Mouse (Mus musculus): ENCODE data around the gene Plg. TPM values are rescaled to one million over a fixed set of nuclear protein-coding genes. Genes with fewer than 3 reads are reported as not detected.

The Plg gene
- polyA plus RNA-seq (2015; fragmentation: Nextera tagmentation; extraction: Ambion mirVana): not detected in 2 replicates

DNA sequence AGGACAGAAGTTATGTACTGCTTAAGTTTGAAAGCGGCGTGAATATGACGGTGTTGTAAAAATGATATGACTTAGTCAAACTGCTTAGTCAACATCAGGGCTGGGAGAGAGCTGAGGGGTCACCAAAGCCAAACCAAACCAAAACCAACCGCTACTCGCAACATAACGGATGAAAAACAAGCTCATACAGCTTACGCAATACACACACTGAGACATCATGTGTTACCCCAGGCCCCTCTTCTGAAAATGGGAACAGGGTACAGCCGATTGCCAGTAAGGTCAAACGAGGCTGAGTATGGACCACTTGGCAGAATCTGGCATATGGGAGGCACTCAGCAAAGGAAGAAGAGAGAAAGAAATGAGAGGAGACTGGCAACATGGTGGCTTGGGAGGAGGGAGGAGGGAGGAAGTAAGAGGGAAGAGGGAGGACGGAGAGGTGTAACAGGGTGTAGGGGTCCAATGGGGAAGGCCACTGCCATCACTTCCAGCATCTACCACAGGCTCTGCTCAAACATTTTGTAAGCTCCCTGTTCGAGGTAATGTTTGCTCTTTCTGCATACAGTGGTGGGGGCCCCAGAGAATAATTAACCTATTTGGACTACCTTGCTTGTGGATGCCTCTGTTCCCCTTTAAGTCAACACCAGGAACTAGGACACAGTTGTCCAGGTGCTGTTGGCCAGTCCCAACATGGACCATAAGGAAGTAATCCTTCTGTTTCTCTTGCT lies at the start of gene Plg:
Plg (plus strand) TSS at position 628 of the 725 bp plus-strand sequence.
- Histone ChIP-seq H3K4me1 (ENCODE audit: control insufficient read depth, insufficient read depth, low read depth, low read length) (no peaks in the 10 kb centered on the region), H3K4me2 (ENCODE audit: low read length) (no peak within 1 kb of the TSS), H3K4me3 (ENCODE audit: low read length) (no peak within 1 kb of the TSS), H3K27me3 (replicated peaks; ENCODE audit: control insufficient read depth, insufficient read depth, low read length) (no peaks in the 10 kb centered on the region), H3K27ac (ENCODE audit: low read depth, low read length) (no peak within 1 kb of the TSS), H3K9ac (ENCODE audit: low read depth, low read length) (no peak within 1 kb of the TSS), H3K9me3 (ENCODE audit: control insufficient read depth, low read length) (no peaks in the 10 kb centered on the region), H3K36me3 (ENCODE audit: control insufficient read depth, insufficient read depth, low read length) (no peaks in the 10 kb centered on the region)
- ATAC-seq: no peak
- 92% methylated on average over 11 of the region's 11 CpGs for WGBS

DNA sequence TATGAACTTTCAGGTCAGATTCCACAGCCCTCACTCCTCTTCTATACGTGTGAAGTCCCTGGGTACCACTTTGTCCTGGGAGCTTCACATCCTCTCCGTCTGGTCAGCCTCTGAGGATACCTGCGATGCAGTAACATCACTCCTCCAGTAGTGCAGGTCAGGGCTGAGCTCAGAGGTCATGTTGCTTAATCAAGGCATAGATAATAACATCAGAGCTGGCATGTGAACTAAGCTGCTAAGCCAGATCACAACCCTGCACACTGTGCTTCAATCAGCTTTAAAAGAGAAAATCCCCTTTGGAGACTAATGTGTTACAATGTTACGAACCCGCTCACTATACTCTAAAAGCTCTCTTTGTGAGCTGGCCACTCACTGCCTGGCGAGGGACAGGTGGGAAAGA lies 43.3 kb upstream of the Plg start:
- WGBS: 69% methylated on average over 6 of the region's 6 CpGs

DNA sequence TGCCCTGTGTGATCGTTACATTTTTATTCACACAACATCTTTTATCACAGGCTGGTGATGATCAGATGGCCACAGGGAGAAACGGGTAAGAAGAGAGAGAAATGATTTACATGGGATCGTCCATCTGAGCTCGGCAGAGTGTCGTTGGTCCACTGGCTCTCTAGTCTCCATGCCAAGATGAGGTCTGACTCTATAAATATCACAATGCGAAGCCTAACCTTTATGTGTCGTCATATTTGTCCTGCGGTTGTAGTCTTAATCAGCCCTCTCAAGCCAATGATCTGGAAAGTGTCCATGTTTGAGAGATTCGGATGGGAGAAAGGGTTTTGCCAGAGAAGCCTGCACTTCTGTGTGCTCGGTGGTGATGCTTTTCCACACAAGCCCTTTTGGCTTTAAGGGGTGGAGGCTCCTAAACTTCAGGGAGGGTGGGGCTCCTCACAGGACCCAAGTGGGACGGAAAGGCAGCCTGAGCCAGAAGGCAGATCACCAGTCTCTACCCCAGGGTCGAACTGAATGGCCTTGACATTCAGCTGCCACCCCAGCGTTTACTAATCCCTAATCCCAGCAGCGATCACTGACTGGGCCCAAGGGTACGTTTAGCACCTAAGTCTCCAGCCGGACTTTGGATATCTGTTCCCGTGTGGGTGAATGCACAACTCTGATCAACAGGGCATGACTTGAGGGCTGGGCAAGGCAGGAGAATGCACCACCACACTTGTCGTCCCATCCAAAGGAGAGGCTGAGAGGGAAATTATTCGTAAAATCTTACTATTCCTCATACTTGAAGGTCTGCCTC lies 42.1 kb upstream of the Plg start:
- H3K36me3 ChIP-seq (ENCODE audit: control insufficient read depth, insufficient read depth, low read length): no peaks in the 10 kb centered on the region
- WGBS: 89% methylated on average over 19 of the region's 19 CpGs
- no peak overlapping the region for H3K4me3 ChIP-seq (ENCODE audit: low read length)
- no peak overlapping the region for H3K27ac ChIP-seq (ENCODE audit: low read depth, low read length)
- no peaks in the 10 kb centered on the region for H3K4me1 ChIP-seq (ENCODE audit: control insufficient read depth, insufficient read depth, low read depth, low read length)
- H3K27me3 ChIP-seq (replicated peaks; ENCODE audit: control insufficient read depth, insufficient read depth, low read length): no peaks in the 10 kb centered on the region
- no peak overlapping the region for H3K4me2 ChIP-seq (ENCODE audit: low read length)
- H3K9me3 ChIP-seq (ENCODE audit: control insufficient read depth, low read length): no peaks in the 10 kb centered on the region
- ATAC-seq: no peak
- no peak overlapping the region for H3K9ac ChIP-seq (ENCODE audit: low read depth, low read length)

More for the DNA sequence above, 43.3 kb upstream of the Plg start:
- Histone ChIP-seq H3K4me1 (ENCODE audit: control insufficient read depth, insufficient read depth, low read depth, low read length) (no peaks in the 10 kb centered on the region), H3K27me3 (replicated peaks; ENCODE audit: control insufficient read depth, insufficient read depth, low read length) (no peaks in the 10 kb centered on the region), H3K36me3 (ENCODE audit: control insufficient read depth, insufficient read depth, low read length) (no peaks in the 10 kb centered on the region), H3K4me3 (ENCODE audit: low read length) (no peak overlapping the region), H3K27ac (ENCODE audit: low read depth, low read length) (no peak overlapping the region), H3K9me3 (ENCODE audit: control insufficient read depth, low read length) (no peaks in the 10 kb centered on the region), H3K4me2 (ENCODE audit: low read length) (no peak overlapping the region), H3K9ac (ENCODE audit: low read depth, low read length) (no peak overlapping the region)
- no peak for ATAC-seq

DNA sequence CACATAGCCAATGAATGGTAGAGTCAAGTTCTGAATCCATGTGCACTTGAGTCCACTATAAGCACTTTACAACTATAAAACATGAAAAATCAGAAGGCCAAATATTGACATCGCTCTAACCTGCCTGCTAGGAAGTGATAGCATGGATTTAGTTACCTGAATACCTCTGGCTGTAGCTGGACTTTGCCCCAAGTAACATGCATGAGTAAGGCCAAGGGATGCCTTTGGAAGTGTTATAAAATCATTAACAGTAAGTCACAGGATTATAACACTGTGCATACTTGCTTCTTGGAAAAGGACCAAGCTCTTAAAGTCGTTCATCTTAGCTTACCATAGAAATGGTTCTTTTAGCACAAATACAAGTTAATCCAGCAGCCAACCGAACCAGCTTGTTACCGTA lies 41.3 kb upstream of the Plg start:
- Histone ChIP-seq H3K4me1 (ENCODE audit: control insufficient read depth, insufficient read depth, low read depth, low read length) (no peaks in the 10 kb centered on the region), H3K27ac (ENCODE audit: low read depth, low read length) (no peak overlapping the region), H3K4me3 (ENCODE audit: low read length) (no peak overlapping the region), H3K36me3 (ENCODE audit: control insufficient read depth, insufficient read depth, low read length) (no peaks in the 10 kb centered on the region), H3K9me3 (ENCODE audit: control insufficient read depth, low read length) (no peaks in the 10 kb centered on the region), H3K9ac (ENCODE audit: low read depth, low read length) (no peak overlapping the region), H3K27me3 (replicated peaks; ENCODE audit: control insufficient read depth, insufficient read depth, low read length) (no peaks in the 10 kb centered on the region), H3K4me2 (ENCODE audit: low read length) (no peak overlapping the region)
- WGBS: 79% methylated on average over 4 of the region's 4 CpGs
- no peak for ATAC-seq

DNA sequence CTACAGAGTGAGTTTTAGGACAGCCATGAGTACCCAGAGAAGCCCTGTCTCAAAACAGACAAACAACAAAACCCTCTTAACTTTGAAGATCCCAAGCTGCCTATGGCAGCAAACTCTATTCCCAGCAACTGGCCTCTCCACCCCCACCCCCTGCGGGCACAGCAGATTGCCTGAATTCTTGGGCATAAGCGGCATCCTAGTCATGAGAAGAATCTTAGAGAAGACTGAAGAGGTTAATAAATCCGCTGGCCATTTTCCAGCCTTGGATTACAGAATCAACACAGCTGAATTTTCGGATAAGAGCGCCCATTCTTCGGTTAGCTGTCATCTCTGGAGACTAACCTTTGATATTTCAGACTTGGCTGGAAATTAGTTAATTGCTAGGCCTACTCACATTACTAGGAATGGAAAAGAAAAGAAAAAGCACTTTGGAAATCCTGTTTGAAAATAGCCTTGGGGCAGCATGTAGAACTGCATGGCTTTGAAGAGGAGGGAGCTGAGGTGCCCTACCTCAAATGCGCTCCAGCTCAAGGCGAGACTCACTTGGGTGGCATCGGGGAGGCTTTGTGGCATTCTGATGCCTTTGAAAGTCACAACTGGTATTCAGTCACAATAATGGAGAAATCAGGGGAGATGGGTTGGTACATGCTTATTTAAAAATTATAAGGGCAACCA lies 34.6 kb upstream of the Plg start:
- Histone ChIP-seq H3K27ac (ENCODE audit: low read depth, low read length) (no peak overlapping the region), H3K9ac (ENCODE audit: low read depth, low read length) (no peak overlapping the region), H3K36me3 (ENCODE audit: control insufficient read depth, insufficient read depth, low read length) (no peaks in the 10 kb centered on the region), H3K27me3 (replicated peaks; ENCODE audit: control insufficient read depth, insufficient read depth, low read length) (no peaks in the 10 kb centered on the region), H3K4me2 (ENCODE audit: low read length) (no peak overlapping the region), H3K9me3 (ENCODE audit: control insufficient read depth, low read length) (no peaks in the 10 kb centered on the region), H3K4me1 (ENCODE audit: control insufficient read depth, insufficient read depth, low read depth, low read length) (no peaks in the 10 kb centered on the region), H3K4me3 (ENCODE audit: low read length) (no peak overlapping the region)
- ATAC-seq: no peak
- WGBS: 69% methylated on average over 9 of the region's 9 CpGs

DNA sequence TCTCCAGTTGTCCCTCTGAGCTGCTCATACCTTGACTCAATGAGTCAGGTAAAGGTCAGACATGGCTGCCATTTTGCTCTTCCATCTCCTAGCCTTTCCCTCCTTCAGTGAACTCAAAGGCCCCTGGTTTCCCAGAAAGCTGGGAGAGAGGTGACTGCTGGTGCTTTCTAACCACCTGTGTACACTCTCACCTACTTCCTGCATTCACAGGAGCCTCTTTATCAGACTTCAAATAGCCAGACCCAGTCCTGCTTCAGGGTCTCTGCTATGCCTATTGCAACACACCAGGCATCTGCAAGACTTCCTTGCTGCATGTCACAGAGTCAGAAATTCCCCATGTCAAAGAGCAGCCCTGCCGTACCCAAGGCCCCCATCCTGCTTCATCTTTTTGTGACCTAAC lies 30.9 kb upstream of the Plg start:
- H3K9me3 ChIP-seq (ENCODE audit: control insufficient read depth, low read length): no peaks in the 10 kb centered on the region
- no peak for ATAC-seq
- no peak overlapping the region for H3K27ac ChIP-seq (ENCODE audit: low read depth, low read length)
- no peaks in the 10 kb centered on the region for H3K36me3 ChIP-seq (ENCODE audit: control insufficient read depth, insufficient read depth, low read length)
- no peaks in the 10 kb centered on the region for H3K27me3 ChIP-seq (replicated peaks; ENCODE audit: control insufficient read depth, insufficient read depth, low read length)
- no peak overlapping the region for H3K9ac ChIP-seq (ENCODE audit: low read depth, low read length)
- H3K4me1 ChIP-seq (ENCODE audit: control insufficient read depth, insufficient read depth, low read depth, low read length): no peaks in the 10 kb centered on the region
- no peak overlapping the region for H3K4me2 ChIP-seq (ENCODE audit: low read length)
- WGBS: 77% methylated on average over 1 of the region's 1 CpGs
- no peak overlapping the region for H3K4me3 ChIP-seq (ENCODE audit: low read length)

DNA sequence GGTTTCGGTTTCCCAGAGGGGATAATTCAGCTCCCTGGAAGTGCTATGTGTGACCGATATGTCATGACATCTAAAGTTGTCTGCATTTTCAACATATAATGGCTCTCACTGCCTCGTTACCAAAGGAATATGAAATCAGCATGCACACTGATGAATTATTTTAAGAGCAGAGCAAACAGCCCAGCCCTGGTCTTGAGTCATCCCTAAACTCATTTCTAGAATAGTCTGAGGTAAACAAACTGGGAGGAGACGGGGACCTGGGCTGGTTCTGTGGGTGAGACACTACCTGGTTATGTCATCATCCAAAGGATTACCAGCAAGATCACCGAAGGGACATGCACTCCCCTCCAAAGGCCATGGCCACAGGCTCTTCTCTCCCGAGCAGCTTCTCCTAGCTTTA lies 26.8 kb upstream of the Plg start:
- no peak overlapping the region for H3K9ac ChIP-seq (ENCODE audit: low read depth, low read length)
- H3K27me3 ChIP-seq (replicated peaks; ENCODE audit: control insufficient read depth, insufficient read depth, low read length): no peaks in the 10 kb centered on the region
- no peaks in the 10 kb centered on the region for H3K4me1 ChIP-seq (ENCODE audit: control insufficient read depth, insufficient read depth, low read depth, low read length)
- H3K4me2 ChIP-seq (ENCODE audit: low read length): no peak overlapping the region
- H3K36me3 ChIP-seq (ENCODE audit: control insufficient read depth, insufficient read depth, low read length): no peaks in the 10 kb centered on the region
- no peak overlapping the region for H3K4me3 ChIP-seq (ENCODE audit: low read length)
- 88% methylated on average over 6 of the region's 6 CpGs for WGBS
- ATAC-seq: no peak
- H3K9me3 ChIP-seq (ENCODE audit: control insufficient read depth, low read length): no peaks in the 10 kb centered on the region
- no peak overlapping the region for H3K27ac ChIP-seq (ENCODE audit: low read depth, low read length)

DNA sequence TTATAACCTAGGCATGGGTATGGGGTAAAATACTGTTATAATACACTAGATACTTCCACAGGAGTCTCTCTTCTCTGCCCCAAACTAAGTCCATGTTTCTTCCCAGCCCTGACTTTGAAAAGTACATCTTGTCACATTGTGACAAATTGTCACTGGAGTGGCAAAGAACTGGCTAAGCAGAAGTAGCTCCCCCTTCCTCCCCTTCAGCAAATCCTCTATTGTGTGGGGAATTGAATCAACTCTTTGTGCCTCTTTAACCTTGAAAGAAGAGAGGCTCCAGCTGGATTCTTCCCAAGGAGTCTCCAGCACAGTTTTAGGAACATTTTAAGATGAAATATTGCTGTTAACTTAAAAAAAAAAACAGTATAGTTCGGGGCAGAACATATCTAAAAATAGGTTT lies 25.6 kb upstream of the Plg start:
- no peak overlapping the region for H3K9ac ChIP-seq (ENCODE audit: low read depth, low read length)
- H3K27me3 ChIP-seq (replicated peaks; ENCODE audit: control insufficient read depth, insufficient read depth, low read length): no peaks in the 10 kb centered on the region
- H3K9me3 ChIP-seq (ENCODE audit: control insufficient read depth, low read length): no peaks in the 10 kb centered on the region
- H3K4me3 ChIP-seq (ENCODE audit: low read length): no peak overlapping the region
- no peak overlapping the region for H3K27ac ChIP-seq (ENCODE audit: low read depth, low read length)
- no peak overlapping the region for H3K4me2 ChIP-seq (ENCODE audit: low read length)
- 33% methylated on average over 1 of the region's 1 CpGs for WGBS
- no peaks in the 10 kb centered on the region for H3K36me3 ChIP-seq (ENCODE audit: control insufficient read depth, insufficient read depth, low read length)
- no peaks in the 10 kb centered on the region for H3K4me1 ChIP-seq (ENCODE audit: control insufficient read depth, insufficient read depth, low read depth, low read length)
- no peak for ATAC-seq

DNA sequence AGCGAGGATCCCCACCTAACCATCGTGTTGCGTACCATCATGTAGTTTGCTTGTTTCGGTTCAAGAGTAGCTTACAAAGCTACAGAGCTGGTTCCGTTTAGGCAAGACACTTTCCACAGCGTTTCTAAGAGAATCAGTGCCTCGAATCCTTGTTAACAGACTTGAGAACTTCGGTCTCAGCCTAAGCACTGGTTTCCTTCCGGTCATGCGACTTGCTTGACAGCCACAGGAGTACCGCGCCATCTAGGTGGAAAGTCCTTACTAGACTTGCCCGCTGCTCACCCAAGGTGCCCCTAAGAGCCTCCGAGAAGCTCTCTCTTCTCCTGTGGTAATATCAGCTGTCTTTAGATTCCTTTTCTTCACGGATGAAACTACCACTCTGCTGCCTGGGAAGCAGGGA lies 18.5 kb upstream of the Plg start:
- no peak overlapping the region for H3K9ac ChIP-seq (ENCODE audit: low read depth, low read length)
- WGBS: 89% methylated on average over 15 of the region's 15 CpGs
- no peak overlapping the region for H3K27ac ChIP-seq (ENCODE audit: low read depth, low read length)
- H3K4me3 ChIP-seq (ENCODE audit: low read length): no peak overlapping the region
- H3K4me2 ChIP-seq (ENCODE audit: low read length): no peak overlapping the region
- no peaks in the 10 kb centered on the region for H3K27me3 ChIP-seq (replicated peaks; ENCODE audit: control insufficient read depth, insufficient read depth, low read length)
- ATAC-seq: no peak
- H3K9me3 ChIP-seq (ENCODE audit: control insufficient read depth, low read length): no peaks in the 10 kb centered on the region
- no peaks in the 10 kb centered on the region for H3K4me1 ChIP-seq (ENCODE audit: control insufficient read depth, insufficient read depth, low read depth, low read length)
- H3K36me3 ChIP-seq (ENCODE audit: control insufficient read depth, insufficient read depth, low read length): no peaks in the 10 kb centered on the region

Measured in hindbrain, embryonic 16.5 days (tissue).